Mouse (Mus musculus): ENCODE data around the gene Cd40lg.

DNA sequence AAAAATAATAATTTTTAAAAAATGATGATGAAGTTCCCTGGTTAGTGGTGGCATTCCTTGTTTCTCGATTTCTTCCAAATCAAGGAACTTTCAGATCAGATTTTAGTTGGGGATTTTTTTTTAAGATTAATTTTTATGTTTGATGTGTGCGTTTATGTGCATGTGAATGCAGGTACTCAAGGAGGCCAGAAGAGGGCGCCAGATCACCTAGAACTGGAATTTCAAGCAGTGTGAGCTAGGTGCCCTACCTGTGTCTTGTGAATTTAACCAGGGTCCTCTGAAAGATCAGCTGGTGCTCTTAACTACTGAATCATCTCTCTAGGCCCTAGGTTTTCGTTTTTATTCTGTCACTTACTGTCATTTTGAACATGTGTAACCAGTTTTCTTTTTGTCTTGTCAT is 24.0 kb downstream of the Cd40lg start:
- TF ChIP-seq POLR2A (IDR thresholded peaks at IDR 0.05; ENCODE audit: low read depth, low read length) (no peak), CTCF (conservative IDR thresholded peaks at IDR 0.05; ENCODE audit: insufficient read depth, insufficient read length, low read depth, low read length) (peak; percentile 32; the same call in 1 of the 2 replicates)
